Comparison of ENCODE assay signal across 12 mouse cellular contexts in the genomic region with DNA sequence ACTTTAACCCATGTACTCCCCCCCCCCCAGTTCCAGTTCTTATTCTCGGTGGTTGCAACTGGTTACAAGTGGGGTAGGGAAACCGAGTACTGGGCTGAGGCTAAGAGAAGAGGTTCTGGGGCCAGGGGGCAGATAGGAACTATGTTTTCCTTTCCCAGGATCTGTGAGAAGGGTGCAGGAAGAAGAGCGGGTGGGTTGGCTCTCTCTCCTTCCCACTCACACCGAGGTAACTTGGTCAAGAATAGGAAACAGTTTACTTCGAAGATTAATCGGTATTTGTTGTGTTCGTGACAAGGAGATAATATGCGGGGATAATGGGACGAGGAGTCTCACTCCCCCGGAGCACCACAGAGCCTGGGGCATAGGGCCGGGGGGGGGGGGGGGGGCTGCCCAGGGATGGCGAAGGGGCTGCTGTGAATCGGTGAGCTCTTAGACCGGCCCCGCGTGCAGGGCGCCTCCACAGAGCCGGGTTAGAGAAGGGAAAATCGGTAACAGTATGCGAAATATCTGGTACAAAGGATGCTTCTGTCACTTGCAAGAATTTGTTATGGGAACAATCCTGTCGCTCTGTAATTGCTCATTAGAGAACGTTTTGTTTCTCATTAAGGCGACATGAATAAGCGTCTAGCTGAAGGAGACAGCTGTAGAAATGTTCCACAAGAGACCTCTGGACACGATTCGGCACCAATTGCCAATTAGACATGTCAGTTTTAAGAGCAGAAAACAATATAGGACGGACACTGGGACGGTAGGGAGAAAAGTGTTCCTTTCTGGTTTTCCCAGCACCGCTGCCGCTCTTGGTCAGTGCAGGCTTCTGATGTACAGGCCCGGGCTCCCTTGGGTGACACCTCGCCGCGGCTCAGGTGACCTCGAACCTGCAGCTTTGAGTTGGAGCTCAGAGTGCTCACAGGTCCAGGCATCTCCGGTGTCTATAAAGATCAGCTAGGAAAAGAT. TPM values are rescaled to one million over a fixed set of nuclear protein-coding genes. Genes with fewer than 3 reads are reported as not detected.
DNase-seq lines count a peak whose midpoint lies in the region; ATAC-seq lines count a peak whose summit lies in the region.
"Had no signal": no experiment of that assay in that cellular context is flagged by ENCODE, and none has a peak within 500 bp of the region (broad histone marks: within the 10 kb centered on the region; RNA-seq: fewer than 3 reads in every experiment).

No protein-coding gene starts in this region.

- 0 out of 2 replicates have a peak, but pooled peaks have one; percentile 11 for ATAC-seq in embryonic facial prominence, embryonic 14.5 days (ENCODE audit: low read depth)
- ATAC-seq in hindbrain, embryonic 16.5 days: no peak
- ATAC-seq in neural tube, embryonic 13.5 days (ENCODE audit: low read depth): 0 out of 2 replicates have a peak, but pooled peaks have one; percentile 0

- H3K9me3 ChIP-seq in embryonic facial prominence, embryonic 14.5 days (ENCODE audit: control insufficient read depth, low read length): no peaks in the 10 kb centered on the region
- H3K9me3 ChIP-seq in hindbrain, embryonic 16.5 days (ENCODE audit: control insufficient read depth, low read length): no peaks in the 10 kb centered on the region
- H3K9me3 ChIP-seq in neural tube, embryonic 13.5 days: no peaks in the 10 kb centered on the region
- H3K9me3 ChIP-seq: heart, embryonic 12.5 days had no signal

- H3K4me1 ChIP-seq in embryonic facial prominence, embryonic 14.5 days (ENCODE audit: control insufficient read depth, insufficient read depth, low read length): no peaks in the 10 kb centered on the region
- H3K4me1 ChIP-seq in hindbrain, embryonic 16.5 days (ENCODE audit: control insufficient read depth, insufficient read depth, low read depth, low read length): peaks cover 12% of the 10 kb centered on the region
- H3K4me1 ChIP-seq in neural tube, embryonic 13.5 days (replicated peaks): peaks cover 65% of the 10 kb centered on the region

- H3K27ac ChIP-seq in embryonic facial prominence, embryonic 14.5 days (replicated peaks; ENCODE audit: low read depth, low read length): no peak overlapping the region
- peak overlapping the region; percentile 61 for H3K27ac ChIP-seq in hindbrain, embryonic 16.5 days (ENCODE audit: low read depth, low read length)
- 0 out of 2 replicates have a peak overlapping the region, but pooled peaks have one; percentile 18 for H3K27ac ChIP-seq in neural tube, embryonic 13.5 days (replicated peaks)

- DNase-seq in heart, adult 11 months: peak; percentile 75
- no peak for DNase-seq in heart, adult 8-10 months (ENCODE audit: low spot score)
- DNase-seq in embryonic facial prominence, embryonic 14.5 days (ENCODE audit: low spot score): no peak
- no peak for DNase-seq in T-cell, adult 2 months (ENCODE audit: low spot score)
- no peak for DNase-seq in right cerebral cortex, postnatal 4 days
- DNase-seq in thymus, postnatal 25 days: no peak
- DNase-seq: kidney, adult 2 months; lung, adult 18-20 months; right cerebral cortex, postnatal 25 days had no signal

- H3K4me3 ChIP-seq in embryonic facial prominence, embryonic 14.5 days (ENCODE audit: low read depth, low read length): no peak overlapping the region
- H3K4me3 ChIP-seq in hindbrain, embryonic 16.5 days (ENCODE audit: low read length): peak overlapping the region; percentile 1; the same call in 1 of the 2 replicates
- H3K4me3 ChIP-seq in neural tube, embryonic 13.5 days: no peak overlapping the region

- H3K4me2 ChIP-seq in embryonic facial prominence, embryonic 14.5 days (ENCODE audit: low read depth, low read length): no peak overlapping the region
- H3K4me2 ChIP-seq in hindbrain, embryonic 16.5 days (ENCODE audit: low read length): peak overlapping the region; percentile 31
- peak overlapping the region; percentile 50 for H3K4me2 ChIP-seq in neural tube, embryonic 13.5 days

- whole genome bisulfite sequencing in embryonic facial prominence, embryonic 14.5 days: 7% methylated on average over 36 of the region's 36 CpGs
- 6% methylated on average over 36 of the region's 36 CpGs for WGBS in hindbrain, embryonic 16.5 days
- WGBS in neural tube, embryonic 13.5 days: 4% methylated on average over 35 of the region's 36 CpGs

- no peak overlapping the region for H3K9ac ChIP-seq in embryonic facial prominence, embryonic 14.5 days (ENCODE audit: low read depth, low read length)
- no peak overlapping the region for H3K9ac ChIP-seq in hindbrain, embryonic 16.5 days (ENCODE audit: low read depth, low read length)
- no peak overlapping the region for H3K9ac ChIP-seq in neural tube, embryonic 13.5 days
- H3K9ac ChIP-seq: heart, embryonic 12.5 days had no signal

- no peaks in the 10 kb centered on the region for H3K36me3 ChIP-seq in embryonic facial prominence, embryonic 14.5 days (ENCODE audit: control insufficient read depth, insufficient read depth, low read length)
- no peaks in the 10 kb centered on the region for H3K36me3 ChIP-seq in hindbrain, embryonic 16.5 days (ENCODE audit: control insufficient read depth, insufficient read depth, low read length)
- H3K36me3 ChIP-seq in neural tube, embryonic 13.5 days: no peaks in the 10 kb centered on the region
- H3K36me3 ChIP-seq: heart, embryonic 12.5 days had no signal

- H3K27me3 ChIP-seq in embryonic facial prominence, embryonic 14.5 days (replicated peaks; ENCODE audit: control insufficient read depth, insufficient read depth, low read length): peaks cover 98% of the 10 kb centered on the region
- peaks cover 33% of the 10 kb centered on the region for H3K27me3 ChIP-seq in hindbrain, embryonic 16.5 days (replicated peaks; ENCODE audit: control insufficient read depth, insufficient read depth, low read length)
- peaks cover 95% of the 10 kb centered on the region for H3K27me3 ChIP-seq in neural tube, embryonic 13.5 days

RNA-seq across cellular contexts. Expression of a gene that starts 17.9 kb away (rescaled TPM):
- total RNA-seq in heart, adult 8-10 months (2022): not detected
- polyA plus RNA-seq in embryonic facial prominence, embryonic 14.5 days (2014; fragmentation: Nextera tagmentation; extraction: Ambion mirVana): 1.8 and 2.6 TPM in 2 replicates
- polyA plus RNA-seq in hindbrain, embryonic 16.5 days (2015; fragmentation: Nextera tagmentation; extraction: Ambion mirVana): 40.7 and 43.8 TPM in 2 replicates
- polyA plus RNA-seq in neural tube, embryonic 13.5 days (2015; fragmentation: Nextera tagmentation; extraction: Ambion mirVana): 16.0 and 16.7 TPM in 2 replicates
- polyA plus RNA-seq: kidney, adult 2 months had no signal
